Mouse (Mus musculus) G1E (cell line): ENCODE measurements around the gene Taf4. TPM values are rescaled to one million over a fixed set of nuclear protein-coding genes. Genes with fewer than 3 reads are reported as not detected.

ENCODE experiments used
- ATAC-seq: 2 replicates; pipeline ENCODE4 v1.8.0; 2016; ENCODE audit warnings: mild to moderate bottlenecking; ENCODE audit not compliant: insufficient number of reproducible peaks, poor library complexity, low FRiP score, severe bottlenecking; ENCODE audit errors: extremely low read depth
- DNase-seq: peaks from one replicate; pipeline ENCODE4 v3.0.0; 2012; ENCODE audit warnings: low spot score
- H3K27me3 ChIP-seq: 2 replicates; pipeline ENCODE4 v1.6.1; 2012; ENCODE audit warnings: mild to moderate bottlenecking, low read length, inconsistent platforms; ENCODE audit not compliant: insufficient read depth
- H3K36me3 ChIP-seq: replicated peaks from 2 replicates; pipeline ENCODE3; 2012; ENCODE audit warnings: mild to moderate bottlenecking, inconsistent platforms
- H3K4me1 ChIP-seq: 2 replicates; pipeline ENCODE4 v1.6.1; 2012; ENCODE audit warnings: low read depth, low read length, inconsistent platforms, mixed read lengths; ENCODE audit not compliant: insufficient read depth
- H3K4me3 ChIP-seq: 2 replicates; pipeline ENCODE4 v1.5.1; 2012; ENCODE audit warnings: low read depth, mild to moderate bottlenecking, inconsistent platforms, low read length, moderate library complexity, mixed read lengths
- H3K9me3 ChIP-seq: replicated peaks from 2 replicates; pipeline ENCODE4 v1.6.1; 2012; ENCODE audit warnings: inconsistent platforms
- CTCF ChIP-seq: IDR thresholded peaks from 2 replicates; pipeline ENCODE4 v1.5.1; 2012; ENCODE audit warnings: low read depth, low read length, inconsistent platforms, mixed read lengths
- GATA1 ChIP-seq: IDR thresholded peaks from 2 replicates; pipeline ENCODE4 v1.6.1; 2012; ENCODE audit warnings: borderline replicate concordance, low read length, inconsistent platforms, mixed read lengths
- GATA2 ChIP-seq: IDR thresholded peaks from 2 replicates; pipeline ENCODE4 v1.6.1; 2012; ENCODE audit warnings: low read depth, low read length, inconsistent platforms, borderline replicate concordance
- POLR2AphosphoS5 ChIP-seq: IDR thresholded peaks from 2 replicates; pipeline ENCODE4 v1.6.1; 2012; ENCODE audit warnings: low read depth, low read length, inconsistent platforms; ENCODE audit not compliant: insufficient replicate concordance
- TAL1 ChIP-seq: conservative IDR thresholded peaks from 2 replicates; pipeline ENCODE4 v1.6.1; 2012; ENCODE audit warnings: low read depth, low read length, inconsistent platforms, mixed read lengths
- polyA plus RNA-seq: library from polyadenylated mRNA; stranded (reverse); fragments of >175 nt; gene quantifications from 2 replicates; pipeline ENCODE4 v1.2.3, GENCODE M21; 2012
- total RNA-seq, 2 experiments: library from RNA; stranded (forward) in 1 of 2; stranded (reverse) in 1 of 2; fragments of 200-1000 nt in 1 of 2; fragments of >200 nt in 1 of 2; fragmentation: Nextera tagmentation in 1 of 2; gene quantifications; 2 replicates each; pipeline ENCODE4 v1.2.3; 2014 to 2017

Gene Taf4
- total and polyA plus RNA-seq, 3 experiments, result 14.2 to 37.3 (median 29.3) TPM

DNA sequence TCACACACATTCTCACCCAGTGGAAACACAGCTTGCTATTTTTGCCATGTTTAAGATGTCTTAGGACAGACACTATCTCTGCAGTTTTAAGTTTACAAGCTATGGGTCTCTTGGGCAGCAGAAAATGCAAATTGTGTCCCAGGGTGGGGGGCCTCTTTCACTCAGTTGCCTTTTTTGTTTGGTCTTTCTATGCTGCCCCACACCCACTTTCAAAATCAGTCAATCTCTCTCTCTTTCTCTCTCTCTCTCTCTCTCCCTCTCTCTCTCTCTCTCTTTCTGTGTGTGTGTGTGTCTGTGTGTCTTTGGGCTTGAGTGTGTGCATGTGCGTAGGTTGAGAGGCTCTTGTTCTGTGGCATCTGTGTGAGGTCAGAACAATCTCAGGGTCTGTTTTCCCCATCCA is 9.2 kb upstream of the Taf4 start:
- DNase-seq (no peak), ATAC-seq (no peak)
- H3K9me3 ChIP-seq, result no peaks in the 10 kb centered on the region
- no peaks in the 10 kb centered on the region for H3K36me3 ChIP-seq
- H3K27me3 ChIP-seq, result peaks cover 62% of the 10 kb centered on the region
- H3K4me3 ChIP-seq, result no peak overlapping the region
- no peak for TF ChIP-seq GATA1
- TF ChIP-seq POLR2AphosphoS5, result no peak
- TF ChIP-seq CTCF, result no peak
- TF ChIP-seq TAL1, result no peak
- no peak for TF ChIP-seq GATA2
- no peaks in the 10 kb centered on the region; the same call in 1 of the 2 replicates for H3K4me1 ChIP-seq

DNA sequence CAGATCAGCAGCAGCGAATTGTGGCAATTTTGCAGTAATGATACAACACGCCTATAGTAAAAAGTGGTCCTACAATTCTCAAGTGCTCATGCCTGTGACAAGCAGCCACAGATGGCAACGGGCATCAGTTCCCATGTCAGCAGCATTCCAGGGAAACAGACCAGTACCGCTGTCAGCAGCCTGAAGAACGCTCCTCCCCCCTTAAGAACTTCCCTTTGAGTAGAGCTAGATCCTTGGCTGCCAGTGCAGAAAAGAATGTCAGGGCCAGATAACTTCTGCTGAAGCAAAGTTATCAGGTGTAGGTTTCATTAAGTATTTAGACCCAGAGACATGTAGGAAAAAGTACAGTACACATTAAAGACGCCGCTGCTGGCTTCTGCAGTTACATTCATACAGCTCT is 8.4 kb upstream of the Taf4 start:
- ATAC-seq (no peak), DNase-seq (no peak)
- Histone ChIP-seq H3K36me3 (peaks cover 2% of the 10 kb centered on the region), H3K4me1 (no peaks in the 10 kb centered on the region), H3K4me3 (no peak overlapping the region), H3K9me3 (no peaks in the 10 kb centered on the region), H3K27me3 (peaks cover 57% of the 10 kb centered on the region)
- no peak for TF ChIP-seq GATA2
- no peak for TF ChIP-seq CTCF

DNA sequence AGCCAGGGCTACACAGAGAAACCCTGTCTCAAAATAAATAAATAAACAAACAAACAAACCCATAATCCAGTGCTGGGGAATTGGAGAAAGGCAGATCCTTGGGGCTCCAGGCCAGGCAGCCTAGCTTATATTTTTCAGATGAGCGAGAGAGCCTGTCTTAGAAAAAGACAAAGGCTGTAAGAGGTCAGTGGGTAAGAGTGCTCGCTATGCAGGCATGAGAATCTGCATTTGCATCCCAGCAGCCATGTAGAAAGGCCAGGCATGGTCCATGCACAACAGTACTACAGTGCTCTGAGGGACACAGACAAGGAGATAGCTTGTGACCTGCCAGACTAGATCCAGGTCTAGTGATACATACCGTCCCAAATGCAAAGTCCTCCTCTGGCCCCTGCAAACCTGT is 6.3 kb upstream of the Taf4 start:
- ATAC-seq, result no peak
- no peak for DNase-seq

DNA sequence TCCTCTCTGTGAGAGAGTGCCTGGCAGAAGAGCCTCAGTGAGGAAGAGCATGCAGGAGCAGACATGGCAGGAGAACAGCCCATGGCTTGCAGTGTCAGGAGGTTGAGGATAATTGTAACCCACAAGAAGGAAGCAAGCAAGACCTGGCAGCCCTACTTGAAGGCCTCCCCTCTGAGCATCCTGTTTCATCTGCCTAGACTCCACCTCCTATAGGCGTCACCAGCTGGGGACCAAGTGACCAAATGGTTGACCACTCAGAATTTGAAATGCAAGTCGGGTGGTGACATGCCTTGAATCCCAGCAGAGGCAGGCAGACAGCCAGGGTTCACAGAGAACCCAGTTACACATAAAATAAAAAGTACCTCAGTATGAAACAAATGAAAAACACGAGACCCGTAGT is 4.2 kb upstream of the Taf4 start:
- Histone ChIP-seq H3K27me3 (peaks cover 35% of the 10 kb centered on the region), H3K9me3 (no peaks in the 10 kb centered on the region), H3K4me3 (no peak overlapping the region), H3K36me3 (peaks cover 17% of the 10 kb centered on the region), H3K4me1 (peaks cover 14% of the 10 kb centered on the region)
- ATAC-seq (no peak), DNase-seq (no peak)
- TF ChIP-seq GATA2, result no peak
- no peak for TF ChIP-seq POLR2AphosphoS5
- no peak for TF ChIP-seq GATA1
- no peak for TF ChIP-seq TAL1
- no peak for TF ChIP-seq CTCF

More for the DNA sequence above, 6.3 kb upstream of the Taf4 start:
- Histone ChIP-seq H3K27me3 (peaks cover 51% of the 10 kb centered on the region), H3K4me1 (peaks cover 8% of the 10 kb centered on the region), H3K9me3 (no peaks in the 10 kb centered on the region), H3K4me3 (no peak overlapping the region), H3K36me3 (peaks cover 17% of the 10 kb centered on the region)
- no peak for TF ChIP-seq TAL1
- no peak for TF ChIP-seq GATA1
- no peak for TF ChIP-seq POLR2AphosphoS5
- TF ChIP-seq CTCF, result no peak
- TF ChIP-seq GATA2, result no peak

DNA sequence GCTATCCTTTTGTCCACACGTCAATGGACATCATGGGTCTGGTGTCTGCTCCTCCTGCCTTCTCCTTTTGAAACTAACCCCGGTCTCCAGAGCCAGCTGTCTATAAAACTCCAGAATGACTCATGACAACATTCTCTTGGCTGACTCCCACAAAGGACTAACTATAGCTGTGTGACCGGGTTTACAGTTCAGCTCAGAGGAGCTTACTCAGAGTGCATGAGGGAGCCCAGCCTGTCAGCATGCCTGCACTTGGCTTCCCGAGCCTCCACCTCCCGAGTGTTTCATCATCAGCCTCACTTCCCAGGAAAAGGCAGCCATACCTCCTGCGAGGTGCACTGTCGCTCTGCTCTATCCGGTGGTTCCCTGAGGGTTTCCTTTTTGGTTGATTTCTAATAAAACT is 3.4 kb upstream of the Taf4 start:
- H3K9me3 ChIP-seq, result no peaks in the 10 kb centered on the region
- H3K27me3 ChIP-seq, result peaks cover 28% of the 10 kb centered on the region
- TF ChIP-seq CTCF, result no peak
- TF ChIP-seq GATA1, result no peak
- no peak for TF ChIP-seq POLR2AphosphoS5
- no peak for TF ChIP-seq GATA2
- TF ChIP-seq TAL1, result no peak
- H3K36me3 ChIP-seq, result peaks cover 21% of the 10 kb centered on the region
- H3K4me3 ChIP-seq, result no peak overlapping the region
- ATAC-seq (no peak), DNase-seq (no peak)
- peaks cover 19% of the 10 kb centered on the region for H3K4me1 ChIP-seq

DNA sequence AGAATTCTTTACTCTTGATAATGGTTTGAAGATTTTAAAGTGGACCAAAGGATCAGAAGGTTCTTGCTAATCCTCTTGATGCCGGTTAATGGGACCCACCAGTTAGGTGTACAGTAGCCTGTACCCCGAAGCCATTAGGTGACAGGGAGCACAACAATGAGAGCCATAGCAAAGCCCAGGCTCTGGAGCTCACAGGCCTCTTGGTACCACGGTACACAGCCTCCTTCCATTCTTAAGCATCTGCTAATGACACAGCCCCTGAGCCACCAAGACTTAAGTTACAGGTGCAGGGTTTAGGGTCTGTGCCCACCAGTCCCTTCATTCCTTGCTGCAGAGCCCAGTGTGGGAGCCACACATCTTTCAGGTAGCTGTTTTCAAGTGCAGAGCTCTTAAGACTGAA is 1.8 kb upstream of the Taf4 start:
- peaks cover 35% of the 10 kb centered on the region for H3K4me1 ChIP-seq
- DNase-seq, result no peak
- no peak for TF ChIP-seq GATA2
- TF ChIP-seq GATA1, result no peak
- TF ChIP-seq CTCF, result no peak
- TF ChIP-seq TAL1, result no peak
- TF ChIP-seq POLR2AphosphoS5, result no peak
- no peak for ATAC-seq
- peaks cover 31% of the 10 kb centered on the region for H3K36me3 ChIP-seq
- no peaks in the 10 kb centered on the region for H3K9me3 ChIP-seq
- H3K4me3 ChIP-seq, result no peak overlapping the region
- H3K27me3 ChIP-seq, result peaks cover 16% of the 10 kb centered on the region

DNA sequence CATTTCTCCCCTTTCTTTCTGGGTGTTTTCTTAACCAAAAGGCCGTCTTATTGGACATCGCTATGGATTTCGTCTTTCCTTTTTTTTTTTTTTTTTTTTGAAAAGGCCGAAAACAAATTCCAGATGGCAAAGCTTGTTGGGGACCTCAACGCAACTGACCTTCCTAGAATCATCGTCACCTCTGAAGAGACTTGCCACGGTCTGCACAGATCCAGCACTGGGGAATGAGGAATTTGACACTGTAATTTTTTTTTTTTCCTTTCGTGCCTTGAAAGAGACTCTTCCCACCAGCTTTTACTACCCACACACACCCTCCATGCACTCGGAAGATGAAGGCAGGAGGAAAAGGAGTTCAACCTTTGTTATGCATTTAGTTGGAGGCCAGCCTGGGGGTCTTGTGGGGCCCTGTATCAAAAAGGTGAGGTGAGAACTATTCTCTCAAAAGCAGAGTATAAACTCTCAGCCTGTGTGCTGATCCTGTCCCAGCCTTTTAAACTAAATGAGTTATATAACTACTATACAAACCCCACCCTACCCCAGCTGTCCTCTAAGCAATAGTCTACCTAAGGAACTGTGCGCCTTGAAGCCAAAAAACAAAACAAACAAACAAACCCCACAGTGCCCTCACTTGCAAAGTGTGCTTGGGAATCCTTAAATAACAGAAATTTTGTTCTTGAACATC is 1.0 kb upstream of the Taf4 start:
- peaks cover 43% of the 10 kb centered on the region for H3K4me1 ChIP-seq
- peaks cover 13% of the 10 kb centered on the region for H3K27me3 ChIP-seq
- DNase-seq (no peak), ATAC-seq (no peak)
- H3K9me3 ChIP-seq, result no peaks in the 10 kb centered on the region
- TF ChIP-seq GATA1 (no peak), TAL1 (no peak)
- H3K36me3 ChIP-seq, result peaks cover 37% of the 10 kb centered on the region
- H3K4me3 ChIP-seq, result peak overlapping the region; percentile 91
